Mouse (Mus musculus) heart, embryonic 13.5 days (tissue): ENCODE results near the gene Cav2. TPM values are rescaled to one million over a fixed set of nuclear protein-coding genes. Genes with fewer than 3 reads are reported as not detected.

Experiments used
- ATAC-seq: fragments of 200-750 bp; cut with Nextera tagmentation; 2 replicates; pipeline ENCODE4 v1.8.0; 2017; ENCODE audit warnings: moderate TSS enrichment; ENCODE audit not compliant: insufficient number of reproducible peaks, low FRiP score, low TSS enrichment; ENCODE audit errors: extremely low read depth
- H3K27ac ChIP-seq: fragments of 300-500 bp; sonication (generic); replicated peaks from 2 replicates; pipeline ENCODE4 v1.5.1; 2015; ENCODE audit warnings: moderate library complexity, mild to moderate bottlenecking, inconsistent platforms
- H3K27me3 ChIP-seq: fragments of 300-500 bp; sonication (generic); replicated peaks from 2 replicates; pipeline ENCODE4 v1.6.1; 2015; ENCODE audit warnings: mild to moderate bottlenecking, inconsistent platforms
- H3K36me3 ChIP-seq: fragments of 300-500 bp; sonication (generic); 2 replicates; pipeline ENCODE4 v1.6.1; 2015; ENCODE audit warnings: mild to moderate bottlenecking, inconsistent platforms
- H3K4me1 ChIP-seq: fragments of 300-500 bp; sonication (generic); 2 replicates; pipeline ENCODE4 v1.6.1; 2015; ENCODE audit warnings: inconsistent platforms
- H3K4me2 ChIP-seq: fragments of 300-500 bp; sonication (generic); 2 replicates; pipeline ENCODE4 v1.6.1; 2015; ENCODE audit warnings: inconsistent platforms, mild to moderate bottlenecking, moderate library complexity
- H3K4me3 ChIP-seq: fragments of 300-500 bp; sonication (generic); 2 replicates; pipeline ENCODE4 v1.5.1; 2015; ENCODE audit warnings: moderate library complexity, mild to moderate bottlenecking, inconsistent platforms
- H3K9ac ChIP-seq: fragments of 300-500 bp; sonication (generic); 2 replicates; pipeline ENCODE4 v1.6.1; 2015; ENCODE audit warnings: inconsistent platforms, mild to moderate bottlenecking, moderate library complexity
- H3K9me3 ChIP-seq: fragments of 300-500 bp; sonication (generic); 2 replicates; pipeline ENCODE4 v1.6.1; 2016; ENCODE audit warnings: inconsistent platforms
- WGBS: fragments of 180-500 bp; shearing (Covaris S2); methylation state at CpG from one replicate; pipeline ENCODE4 v1.1.7; 2015; ENCODE audit warnings: mixed read lengths; 5-methylcytosine and 5-hydroxymethylcytosine counted together
- polyA plus RNA-seq: library from polyadenylated mRNA; unstranded; fragments of >200 nt; fragmentation: Nextera tagmentation; extraction: Ambion mirVana; gene quantifications from 2 replicates; pipeline ENCODE4 v1.2.1, GENCODE M21; 2015

Gene Cav2
- polyA plus RNA-seq = 23.4 and 26.2 TPM in 2 replicates

DNA sequence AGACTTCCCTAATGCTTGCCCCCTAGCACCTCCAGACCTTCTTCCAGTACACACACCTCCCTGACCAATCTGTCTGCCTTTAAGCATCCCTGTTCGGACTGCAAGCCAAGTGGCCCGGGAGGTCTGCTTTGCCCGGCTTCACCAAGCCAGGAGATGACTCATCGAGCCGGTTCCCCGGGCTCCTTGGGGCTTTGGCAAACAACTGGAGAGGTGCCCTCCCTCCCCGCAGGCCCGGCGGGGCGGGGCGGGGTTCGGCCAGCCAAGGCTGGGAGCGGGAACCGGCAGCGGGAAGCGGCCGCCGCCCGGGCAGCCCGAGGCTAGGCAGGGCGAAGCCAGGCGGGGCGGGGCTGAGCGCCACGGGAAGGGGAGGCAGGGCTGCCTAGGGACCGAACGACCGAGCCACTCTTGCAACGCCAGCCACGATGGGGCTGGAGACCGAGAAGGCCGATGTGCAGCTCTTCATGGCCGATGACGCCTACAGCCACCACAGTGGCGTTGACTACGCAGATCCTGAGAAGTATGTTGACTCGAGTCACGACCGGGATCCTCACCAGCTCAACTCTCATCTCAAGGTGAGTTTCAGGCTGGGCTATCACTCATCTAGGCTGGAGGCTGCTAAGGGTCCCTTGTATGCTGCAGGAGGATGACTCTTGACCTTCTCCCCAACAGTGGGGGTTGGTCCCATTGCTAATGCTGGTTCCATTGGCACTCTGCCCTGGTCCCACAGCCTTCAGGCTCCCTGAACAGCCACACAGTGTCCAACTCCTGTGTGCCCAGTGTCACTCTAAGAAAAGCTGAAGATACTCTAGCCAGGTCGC, at the start of gene Cav2:
Gene Cav2, plus strand, starts transcription at position 247 of the 818 bp plus-strand sequence.
- peak; percentile 82; the same call in 1 of the 2 replicates for ATAC-seq
- Histone ChIP-seq H3K4me2 (peak within 1 kb of the TSS; percentile 77), H3K4me3 (peak within 1 kb of the TSS; percentile 58), H3K9me3 (no peaks in the 10 kb centered on the region), H3K27ac (peak within 1 kb of the TSS; percentile 84), H3K27me3 (0 out of 2 replicates have a peak, but pooled peaks cover 5% of the 10 kb centered on the region), H3K4me1 (peaks cover 15% of the 10 kb centered on the region), H3K36me3 (no peaks in the 10 kb centered on the region), H3K9ac (peak within 1 kb of the TSS; percentile 82)
- WGBS = under 1% methylated on average over 40 of the region's 40 CpGs

GRCm38 (mm10) chr6:17239693-17240092, 41.3 kb upstream of the Cav2 start:
- no peak overlapping the region for H3K4me3 ChIP-seq
- ATAC-seq = no peak
- no peaks in the 10 kb centered on the region for H3K9me3 ChIP-seq
- no peak overlapping the region for H3K4me2 ChIP-seq
- H3K27ac ChIP-seq = no peak overlapping the region
- no peaks in the 10 kb centered on the region for H3K36me3 ChIP-seq
- 73% methylated on average over 1 of the region's 1 CpGs for WGBS
- no peak overlapping the region for H3K9ac ChIP-seq
- no peaks in the 10 kb centered on the region for H3K4me1 ChIP-seq
- H3K27me3 ChIP-seq = no peaks in the 10 kb centered on the region

- Histone ChIP-seq H3K4me2 (no peak overlapping the region), H3K36me3 (no peaks in the 10 kb centered on the region), H3K27ac (no peak overlapping the region), H3K4me3 (no peak overlapping the region), H3K27me3 (no peaks in the 10 kb centered on the region), H3K4me1 (no peaks in the 10 kb centered on the region), H3K9ac (no peak overlapping the region), H3K9me3 (no peaks in the 10 kb centered on the region)
- WGBS = 83% methylated on average over 1 of the region's 1 CpGs
- no peak for ATAC-seq
Observed at GRCm38 (mm10) chr6:17241013-17241412, 40.0 kb upstream of the Cav2 start.

DNA sequence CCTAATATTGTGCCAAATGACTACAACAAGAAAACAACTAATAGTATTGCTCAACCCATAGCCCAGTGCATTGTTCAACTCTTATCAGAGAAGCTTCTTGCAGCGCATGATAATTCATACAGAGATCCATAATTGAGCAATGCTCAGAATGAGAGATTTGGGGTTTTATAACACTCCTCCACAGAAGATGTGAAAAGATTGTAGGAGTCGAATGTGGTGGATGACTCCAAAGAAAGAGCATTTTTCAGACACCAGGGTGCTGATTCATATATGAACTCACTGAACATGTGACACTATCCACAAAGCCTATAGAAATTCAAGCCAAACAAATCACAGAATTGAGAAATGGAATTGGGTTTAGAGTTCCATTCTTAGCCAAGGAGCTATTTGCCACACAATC, 34.0 kb upstream of the Cav2 start:
- Histone ChIP-seq H3K4me3 (no peak overlapping the region), H3K36me3 (no peaks in the 10 kb centered on the region), H3K9ac (no peak overlapping the region), H3K27me3 (no peaks in the 10 kb centered on the region), H3K27ac (no peak overlapping the region), H3K4me1 (no peaks in the 10 kb centered on the region), H3K4me2 (no peak overlapping the region), H3K9me3 (no peaks in the 10 kb centered on the region)
- WGBS = 83% methylated on average over 2 of the region's 2 CpGs
- ATAC-seq = no peak

- H3K27ac ChIP-seq = no peak overlapping the region
- H3K36me3 ChIP-seq = no peaks in the 10 kb centered on the region
- H3K4me3 ChIP-seq = no peak overlapping the region
- ATAC-seq = no peak
- 60% methylated on average over 3 of the region's 3 CpGs for WGBS
- H3K9me3 ChIP-seq = no peaks in the 10 kb centered on the region
- no peaks in the 10 kb centered on the region for H3K4me1 ChIP-seq
- H3K27me3 ChIP-seq = no peaks in the 10 kb centered on the region
- H3K4me2 ChIP-seq = no peak overlapping the region
- H3K9ac ChIP-seq = no peak overlapping the region
Observed at GRCm38 (mm10) chr6:17247673-17248072, 33.3 kb upstream of the Cav2 start.

DNA sequence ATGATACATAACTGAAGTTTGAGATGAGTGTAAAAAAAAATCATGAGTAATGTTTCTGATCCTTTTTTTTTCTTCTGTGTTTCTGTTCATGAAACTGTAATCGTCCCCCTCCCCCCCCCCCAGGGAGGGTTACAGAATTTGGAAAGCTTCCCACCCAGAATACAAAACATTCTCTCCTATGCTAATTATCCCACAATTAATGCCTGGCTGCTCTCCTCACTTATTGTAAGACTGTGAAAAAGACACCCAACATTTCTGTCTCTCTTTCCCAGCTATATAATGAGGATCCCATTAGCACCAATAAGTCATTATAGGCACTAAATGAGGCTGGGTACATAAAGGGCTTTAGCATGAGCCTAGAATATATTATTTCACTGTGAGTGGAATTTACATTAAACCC, 32.7 kb upstream of the Cav2 start:
- Histone ChIP-seq H3K4me2 (no peak overlapping the region), H3K27ac (no peak overlapping the region), H3K4me3 (no peak overlapping the region), H3K4me1 (no peaks in the 10 kb centered on the region), H3K27me3 (no peaks in the 10 kb centered on the region), H3K9me3 (no peaks in the 10 kb centered on the region), H3K9ac (no peak overlapping the region), H3K36me3 (no peaks in the 10 kb centered on the region)
- no peak for ATAC-seq
- no CpG with 5 or more reads among the region's 1 CpGs for WGBS

DNA sequence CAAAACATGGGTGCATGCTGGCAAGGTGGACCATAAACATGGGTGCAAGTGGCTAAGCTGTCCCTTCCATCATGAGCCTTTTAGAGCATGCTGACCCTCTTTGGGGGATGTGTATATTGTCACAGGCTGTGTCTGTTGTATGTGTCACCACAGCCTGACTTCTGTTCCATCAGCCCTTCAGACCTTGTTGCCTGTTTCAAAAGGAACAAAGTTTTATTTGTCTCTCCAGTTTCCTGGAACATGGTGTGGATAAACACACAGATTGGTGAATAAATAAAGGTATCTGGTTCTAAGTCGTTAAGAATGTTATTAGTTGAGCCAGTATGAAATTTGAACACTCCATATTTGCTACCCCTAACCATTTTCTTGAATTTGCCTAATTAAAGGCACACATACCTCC, 29.0 kb upstream of the Cav2 start:
- no peaks in the 10 kb centered on the region for H3K36me3 ChIP-seq
- H3K27me3 ChIP-seq = no peaks in the 10 kb centered on the region
- 63% methylated on average over 1 of the region's 1 CpGs for WGBS
- H3K4me1 ChIP-seq = no peaks in the 10 kb centered on the region
- H3K27ac ChIP-seq = no peak overlapping the region
- no peak overlapping the region for H3K4me3 ChIP-seq
- H3K9me3 ChIP-seq = no peaks in the 10 kb centered on the region
- no peak for ATAC-seq
- no peak overlapping the region for H3K4me2 ChIP-seq
- no peak overlapping the region for H3K9ac ChIP-seq

DNA sequence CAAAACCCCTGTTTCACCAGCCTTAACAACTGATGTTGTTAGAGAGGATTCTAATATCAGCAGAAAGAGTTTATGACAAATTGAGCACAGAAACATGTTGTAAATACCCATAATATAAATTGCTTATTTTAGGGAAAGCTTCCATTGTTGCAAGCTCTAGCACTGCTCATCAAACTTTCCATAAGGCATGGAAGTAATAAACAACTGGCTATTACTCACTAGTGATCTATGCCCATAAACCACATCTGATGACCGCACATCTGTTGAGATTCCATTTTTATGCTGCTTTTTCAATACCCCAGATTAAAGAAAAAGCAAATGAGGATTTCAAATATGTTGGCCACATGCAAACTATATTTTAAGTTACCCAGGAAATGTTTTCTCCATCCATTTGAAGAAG, 22.8 kb upstream of the Cav2 start:
- H3K36me3 ChIP-seq = no peaks in the 10 kb centered on the region
- H3K4me3 ChIP-seq = no peak overlapping the region
- no peak for ATAC-seq
- no peak overlapping the region for H3K27ac ChIP-seq
- no peak overlapping the region for H3K9ac ChIP-seq
- no peaks in the 10 kb centered on the region for H3K27me3 ChIP-seq
- 86% methylated on average over 1 of the region's 1 CpGs for WGBS
- H3K9me3 ChIP-seq = no peaks in the 10 kb centered on the region
- H3K4me1 ChIP-seq = no peaks in the 10 kb centered on the region
- H3K4me2 ChIP-seq = no peak overlapping the region

- Histone ChIP-seq H3K4me1 (no peaks in the 10 kb centered on the region), H3K27ac (no peak overlapping the region), H3K36me3 (no peaks in the 10 kb centered on the region), H3K27me3 (no peaks in the 10 kb centered on the region), H3K9me3 (no peaks in the 10 kb centered on the region), H3K4me2 (no peak overlapping the region), H3K9ac (no peak overlapping the region), H3K4me3 (no peak overlapping the region)
- WGBS = 53% methylated on average over 1 of the region's 1 CpGs
- no peak for ATAC-seq
Observed at GRCm38 (mm10) chr6:17258911-17259310, 22.1 kb upstream of the Cav2 start.

DNA sequence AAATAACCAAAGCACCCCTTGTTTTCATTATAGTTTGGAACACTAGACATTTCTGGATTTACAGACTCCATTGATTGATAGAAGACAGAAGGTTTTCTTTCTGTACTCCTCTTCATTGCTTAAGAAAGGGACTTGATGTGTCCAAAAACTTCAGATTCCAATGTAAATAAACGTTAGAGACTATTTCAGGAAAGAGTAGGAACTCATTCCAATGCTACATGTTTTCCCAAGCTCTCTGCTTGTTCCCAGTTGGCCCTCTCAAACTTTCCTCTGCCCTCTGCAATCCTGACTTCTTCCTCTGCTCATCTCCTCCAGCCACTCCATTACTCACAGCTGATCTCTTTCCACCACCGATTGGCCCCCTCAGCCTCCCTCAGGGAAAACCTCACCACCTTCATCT, 18.2 kb upstream of the Cav2 start:
- H3K36me3 ChIP-seq = no peaks in the 10 kb centered on the region
- H3K4me3 ChIP-seq = no peak overlapping the region
- ATAC-seq = no peak
- H3K4me1 ChIP-seq = no peaks in the 10 kb centered on the region
- no peaks in the 10 kb centered on the region for H3K9me3 ChIP-seq
- H3K9ac ChIP-seq = no peak overlapping the region
- no peak overlapping the region for H3K27ac ChIP-seq
- H3K27me3 ChIP-seq = no peaks in the 10 kb centered on the region
- 42% methylated on average over 2 of the region's 2 CpGs for WGBS
- no peak overlapping the region for H3K4me2 ChIP-seq

DNA sequence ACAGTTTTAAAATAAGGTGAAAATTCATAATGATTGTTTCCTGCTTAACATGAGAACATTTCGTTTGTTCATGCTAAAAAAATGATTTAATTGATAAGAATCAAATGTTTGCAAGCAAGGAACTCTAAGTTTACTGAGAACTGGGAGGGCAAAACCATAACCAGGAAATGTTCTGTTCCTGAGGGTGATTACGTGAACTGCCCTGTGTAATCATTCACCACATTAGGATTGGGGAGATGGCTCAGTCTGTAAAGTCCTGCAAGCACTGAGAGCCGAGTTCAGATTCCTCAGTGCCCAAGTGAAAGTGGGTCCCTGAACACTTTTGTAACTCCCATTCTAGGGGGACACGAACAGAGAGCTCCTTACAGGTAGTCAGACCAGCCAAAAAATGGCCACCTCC, 15.9 kb upstream of the Cav2 start:
- no peak overlapping the region for H3K9ac ChIP-seq
- no peaks in the 10 kb centered on the region for H3K27me3 ChIP-seq
- H3K36me3 ChIP-seq = no peaks in the 10 kb centered on the region
- no peaks in the 10 kb centered on the region for H3K9me3 ChIP-seq
- no peak overlapping the region for H3K4me3 ChIP-seq
- H3K4me2 ChIP-seq = no peak overlapping the region
- 63% methylated on average over 4 of the region's 4 CpGs for WGBS
- no peak overlapping the region for H3K27ac ChIP-seq
- no peaks in the 10 kb centered on the region for H3K4me1 ChIP-seq
- ATAC-seq = no peak

DNA sequence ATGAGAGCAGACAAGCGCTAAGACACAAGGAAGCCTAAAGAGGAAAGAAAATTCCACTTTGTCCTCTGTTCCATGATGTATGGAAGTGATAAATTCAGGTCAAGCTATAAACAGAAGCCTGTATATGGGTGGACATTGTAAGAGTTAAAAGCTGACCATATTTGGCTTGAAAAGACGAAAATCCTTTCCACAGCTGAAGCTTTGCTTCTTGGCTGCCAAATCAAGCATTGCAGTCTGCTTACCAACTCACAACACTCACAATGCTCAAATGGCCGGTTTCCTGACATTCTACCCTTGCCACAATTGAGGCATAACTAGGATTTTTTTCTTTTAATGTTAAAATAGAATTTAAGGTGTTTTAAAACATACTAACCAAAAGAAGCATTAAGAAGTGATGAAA, 14.5 kb upstream of the Cav2 start:
- H3K9me3 ChIP-seq = no peaks in the 10 kb centered on the region
- no peaks in the 10 kb centered on the region for H3K36me3 ChIP-seq
- no peak overlapping the region for H3K4me2 ChIP-seq
- H3K27ac ChIP-seq = no peak overlapping the region
- H3K4me1 ChIP-seq = no peaks in the 10 kb centered on the region
- H3K9ac ChIP-seq = no peak overlapping the region
- ATAC-seq = no peak
- no peaks in the 10 kb centered on the region for H3K27me3 ChIP-seq
- no peak overlapping the region for H3K4me3 ChIP-seq
- 61% methylated on average over 3 of the region's 3 CpGs for WGBS
